Mouse (Mus musculus) cerebellum, adult 11 months (tissue): ENCODE results near the gene Tmem44.

Source experiments
- DNase-seq: peaks from one replicate; pipeline ENCODE4 v3.0.0; 2022

Tmem44 gene

GRCm38 (mm10) chr16:30517666-30518283, 32.9 kb downstream of the Tmem44 start:
- no peak for DNase-seq

DNA sequence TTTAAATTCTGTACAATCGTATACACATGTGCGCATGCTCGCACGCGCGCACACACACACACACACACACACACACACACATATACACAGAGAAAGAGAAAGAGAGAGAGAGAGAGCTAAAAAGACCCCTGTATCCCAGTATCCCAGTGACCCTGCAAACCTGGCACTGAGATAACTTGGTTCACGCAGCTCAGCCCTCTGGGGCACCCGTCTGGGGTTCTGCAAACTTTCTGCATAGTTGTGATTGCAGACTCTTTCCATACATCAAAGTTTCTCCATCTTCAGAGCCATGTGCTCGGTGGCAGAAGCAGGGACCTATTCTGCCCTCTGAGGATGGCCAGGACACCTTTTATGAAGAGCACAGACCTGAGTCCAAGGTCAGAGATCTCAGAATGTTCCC, 33.6 kb downstream of the Tmem44 start:
- no peak for DNase-seq

- no peak for DNase-seq
These were observed 35.2 kb downstream of the Tmem44 start for GRCm38 (mm10) chr16:30515418-30515817.

GRCm38 (mm10) chr16:30513050-30514024, 37.3 kb downstream of the Tmem44 start:
- no peak for DNase-seq

- no peak for DNase-seq
These were observed 38.1 kb downstream of the Tmem44 start for GRCm38 (mm10) chr16:30512375-30513049.

DNA sequence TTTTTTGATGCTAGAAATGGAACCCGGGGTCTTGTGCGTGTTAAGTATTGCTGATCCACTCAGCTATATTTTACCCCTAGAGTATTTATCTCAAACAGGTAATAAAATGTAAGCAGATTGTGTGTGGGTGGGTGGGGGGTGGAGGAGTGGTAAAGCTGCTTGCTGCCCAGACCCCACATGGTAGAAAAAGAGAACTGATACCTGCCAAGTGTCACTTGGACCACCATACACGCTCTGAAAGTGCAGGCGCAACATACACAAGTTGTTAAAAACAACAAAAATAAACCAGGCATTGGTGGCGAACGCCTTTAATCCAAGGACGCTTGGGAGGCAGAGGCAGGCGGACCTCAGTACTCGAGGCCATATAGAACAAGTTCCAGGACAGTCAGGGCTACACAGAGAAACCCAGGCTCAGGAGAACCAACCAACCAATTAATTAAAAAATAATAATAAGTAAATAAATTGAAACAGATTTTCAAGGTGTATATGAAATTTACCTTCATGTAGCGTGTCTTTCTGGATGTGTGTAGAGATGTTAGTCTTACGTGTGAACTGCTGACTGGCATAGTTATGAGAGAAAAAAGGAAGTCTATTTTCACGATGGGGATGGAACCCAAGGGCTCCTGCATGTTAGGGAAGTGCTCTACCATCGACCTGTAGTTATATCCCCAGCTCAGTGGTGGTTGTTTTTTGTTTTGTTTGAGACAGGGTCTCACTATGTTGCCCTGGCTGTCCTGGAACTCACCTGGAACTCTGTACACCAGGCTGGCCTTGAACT, 38.9 kb downstream of the Tmem44 start:
- no peak for DNase-seq

DNA sequence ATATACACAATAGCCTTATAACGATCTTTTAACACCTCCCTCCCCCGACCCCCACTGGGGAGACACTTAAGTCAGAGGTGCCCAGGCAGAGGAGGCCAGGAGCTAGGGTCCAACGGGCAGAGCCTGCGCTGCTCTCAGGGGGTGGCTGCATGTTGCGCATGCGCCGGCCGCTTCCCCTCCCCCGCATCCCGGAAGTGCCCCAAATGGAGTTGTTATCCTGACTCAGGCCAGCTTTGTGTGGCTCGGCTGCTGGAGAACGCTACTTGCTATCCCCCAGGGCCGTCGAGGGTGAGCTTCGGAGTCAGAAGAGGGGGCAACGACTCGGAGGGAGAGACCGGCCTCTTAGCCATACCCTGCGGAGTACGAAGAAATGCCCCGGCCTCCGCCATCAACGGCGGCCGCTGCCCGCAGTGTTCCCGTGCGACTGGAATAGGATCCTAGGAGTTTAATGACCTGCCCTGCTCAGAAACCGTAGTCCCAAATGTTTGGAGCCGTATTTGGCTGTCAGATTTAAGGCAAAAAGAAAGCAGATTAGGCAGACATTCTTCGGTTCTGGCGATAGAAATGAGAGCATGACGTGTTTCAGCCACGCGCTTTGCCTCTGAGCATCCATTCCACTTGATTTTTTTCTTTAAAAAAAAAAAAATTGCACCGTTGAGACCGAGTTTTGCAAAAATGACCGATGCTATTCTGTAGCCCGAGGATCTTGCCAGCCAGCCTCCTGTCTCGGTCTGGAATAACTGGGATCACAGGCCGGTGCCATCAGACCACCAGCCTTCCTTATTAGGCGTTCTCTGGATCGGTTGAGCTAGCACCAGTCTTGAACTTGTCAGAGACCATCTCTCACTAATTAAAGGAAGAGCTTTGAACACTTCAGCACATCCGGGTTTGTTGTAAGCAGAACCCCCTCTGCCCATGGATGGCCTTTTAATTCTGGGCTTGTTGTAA, 39.9 kb downstream of the Tmem44 start:
- DNase-seq = peak; percentile 88

GRCm38 (mm10) chr16:30510091-30510490, 40.6 kb downstream of the Tmem44 start:
- no peak for DNase-seq

DNA sequence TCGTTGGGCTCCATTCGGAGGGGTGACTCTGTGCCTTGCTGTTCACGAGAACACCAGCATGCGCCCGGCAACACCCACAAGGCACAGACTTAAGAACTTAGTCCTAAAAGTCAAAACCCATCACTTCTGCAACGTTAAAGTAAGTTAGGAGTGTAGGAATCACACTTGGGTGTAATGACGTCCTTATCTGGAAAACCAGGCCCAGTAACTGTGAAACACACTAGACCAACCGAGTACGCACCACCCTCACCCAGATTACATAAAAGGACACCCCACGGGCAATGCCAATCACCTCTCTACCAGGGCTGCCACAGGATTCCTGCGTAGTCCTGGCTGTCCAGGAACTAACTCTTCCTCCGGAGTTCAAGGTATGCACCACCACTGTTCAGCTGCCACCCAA, 41.3 kb downstream of the Tmem44 start:
- DNase-seq = no peak

GRCm38 (mm10) chr16:30508738-30509137, 41.9 kb downstream of the Tmem44 start:
- no peak for DNase-seq

GRCm38 (mm10) chr16:30507120-30507519, 43.5 kb downstream of the Tmem44 start:
- no peak for DNase-seq

DNA sequence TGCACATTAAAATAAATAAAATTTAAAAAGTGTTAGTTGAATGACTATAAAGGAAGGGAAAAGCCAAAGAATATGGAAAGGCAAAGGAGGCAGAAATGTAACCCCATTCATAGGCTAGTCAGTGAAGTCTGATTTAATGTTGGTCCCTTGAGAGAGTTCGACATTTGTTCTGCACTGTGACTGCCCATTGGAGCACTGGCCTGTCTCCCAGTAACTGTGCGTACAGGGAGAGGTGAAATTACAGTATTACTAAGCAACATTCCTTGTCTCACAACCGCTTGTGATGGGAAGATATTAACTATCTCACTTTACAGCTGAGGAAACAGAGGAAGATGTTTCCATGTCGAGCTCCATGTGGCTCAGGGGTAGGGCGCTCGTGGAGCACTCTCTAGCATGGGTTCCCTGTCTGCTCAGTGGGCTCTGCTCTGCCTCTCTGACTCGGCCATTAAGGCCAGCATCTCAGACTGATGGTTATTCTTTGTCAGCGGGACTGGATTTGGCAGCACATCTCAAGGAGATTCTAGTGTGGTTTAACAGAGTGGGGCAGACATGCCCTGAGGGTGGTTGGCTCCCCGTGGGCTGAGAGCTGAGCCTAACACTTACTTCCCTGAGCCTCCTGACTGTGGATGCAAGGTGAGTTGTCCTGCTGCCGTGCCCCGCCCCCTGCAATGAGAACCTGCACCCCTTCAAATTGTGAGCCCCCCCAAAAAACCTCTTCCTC, 45.2 kb downstream of the Tmem44 start:
- DNase-seq = no peak

- no peak for DNase-seq
These were observed 45.8 kb downstream of the Tmem44 start for GRCm38 (mm10) chr16:30504856-30505255.

DNA sequence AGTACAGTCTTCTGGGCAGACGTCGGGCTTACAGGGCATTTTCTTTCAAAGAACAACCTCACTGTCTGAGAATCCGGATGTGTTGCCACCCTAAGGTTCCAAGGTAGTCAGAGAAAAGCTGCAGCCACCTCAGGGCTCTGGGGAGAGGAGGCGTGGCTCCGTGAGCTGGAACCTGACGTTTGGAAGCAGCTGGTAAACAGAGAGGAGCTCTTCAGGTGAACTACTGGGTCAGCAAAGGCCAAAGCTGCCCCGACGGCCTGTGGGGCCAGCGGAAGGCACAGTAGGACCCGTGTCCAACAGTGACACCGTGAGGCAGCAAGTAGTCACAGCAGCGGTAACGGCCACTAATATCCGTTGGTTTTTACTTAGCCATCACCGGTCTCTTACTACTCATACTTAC, 46.7 kb downstream of the Tmem44 start:
- no peak for DNase-seq

- DNase-seq = no peak
These were observed 48.3 kb downstream of the Tmem44 start for GRCm38 (mm10) chr16:30502221-30502891.

GRCm38 (mm10) chr16:30501621-30502020, 49.0 kb downstream of the Tmem44 start:
- DNase-seq = no peak

DNA sequence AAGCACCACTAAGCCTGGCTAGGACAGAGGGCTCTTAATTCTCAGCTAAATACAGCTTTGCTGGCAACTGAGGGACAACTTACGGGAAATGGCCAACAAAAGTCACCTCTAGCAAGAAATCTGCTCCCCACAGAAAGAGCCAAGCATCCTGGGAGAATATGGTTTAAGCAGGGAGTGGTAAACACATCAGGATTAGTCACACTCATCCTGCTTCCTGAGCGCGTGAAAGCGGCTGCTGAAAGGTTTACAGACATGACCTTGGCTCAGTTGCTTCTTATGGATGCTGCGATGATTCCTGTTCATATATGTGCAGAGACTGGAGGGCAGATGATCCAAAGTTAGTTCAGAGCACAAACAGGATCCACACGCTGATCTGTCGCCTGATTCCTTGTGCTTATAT, 50.4 kb downstream of the Tmem44 start:
- DNase-seq = no peak

GRCm38 (mm10) chr16:30499126-30499857, 51.4 kb downstream of the Tmem44 start:
- DNase-seq = no peak

- no peak for DNase-seq
These were observed 53.3 kb downstream of the Tmem44 start for GRCm38 (mm10) chr16:30497307-30497706.

GRCm38 (mm10) chr16:30494883-30495282, 55.8 kb downstream of the Tmem44 start:
- DNase-seq = no peak
